Mouse (Mus musculus) 3134 (cell line): ENCODE measurements at regions not wholly inside any gene's neighbourhood (a gene's known extent, or its start where the extent isn't known, plus 50 kb on each side); places are given as distances from the start of the nearest gene placed in this dataset.
"Not testable (repeated sequence)": the region's sequence is repeated elsewhere in the genome, so short reads cannot be mapped to it uniquely, and the experiment has no call there.

Experiments
- DNase-seq: peaks from one replicate; pipeline ENCODE4 v3.0.0-alpha.2; 2011; ENCODE audit warnings: low spot score; ENCODE audit not compliant: insufficient read length; ENCODE audit errors: extremely low read depth

DNA sequence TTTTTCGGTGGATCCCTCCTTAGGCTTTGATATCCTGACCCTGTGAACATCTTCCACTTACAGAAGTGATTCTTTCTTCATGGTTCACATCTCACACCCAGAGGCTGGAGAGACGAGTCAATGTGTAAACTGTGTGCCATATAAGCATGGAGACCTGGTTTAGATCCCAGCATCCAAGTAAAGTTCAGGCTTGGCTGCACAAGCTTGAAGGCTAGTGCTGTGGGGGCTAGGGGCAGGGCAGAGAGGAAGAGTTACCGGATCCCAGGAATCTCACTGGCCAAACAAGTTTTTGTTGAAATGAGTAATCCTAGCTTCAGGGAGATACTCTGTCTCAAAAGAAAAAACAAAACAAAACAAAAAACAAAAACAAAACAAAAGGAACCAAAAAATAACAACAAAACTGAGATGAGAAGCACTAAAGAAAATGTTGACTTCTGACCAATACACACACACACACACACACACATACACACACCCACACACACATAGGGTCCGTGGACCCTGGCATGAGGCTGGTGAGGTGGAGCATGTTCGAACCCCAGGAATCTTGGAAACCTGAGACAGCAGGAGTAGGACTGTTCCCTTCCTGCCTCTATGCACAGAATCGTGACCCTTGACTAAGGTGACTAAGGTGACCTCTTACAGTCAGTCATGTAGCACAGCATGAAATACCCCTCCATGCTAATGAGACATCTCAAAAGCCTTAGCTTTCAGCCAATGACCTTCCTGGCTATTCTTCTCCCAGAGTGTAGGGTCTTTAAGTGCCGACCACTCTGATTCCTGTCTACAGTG lies 55.2 kb downstream of the Gm12728 start:
- DNase-seq: no peak

DNA sequence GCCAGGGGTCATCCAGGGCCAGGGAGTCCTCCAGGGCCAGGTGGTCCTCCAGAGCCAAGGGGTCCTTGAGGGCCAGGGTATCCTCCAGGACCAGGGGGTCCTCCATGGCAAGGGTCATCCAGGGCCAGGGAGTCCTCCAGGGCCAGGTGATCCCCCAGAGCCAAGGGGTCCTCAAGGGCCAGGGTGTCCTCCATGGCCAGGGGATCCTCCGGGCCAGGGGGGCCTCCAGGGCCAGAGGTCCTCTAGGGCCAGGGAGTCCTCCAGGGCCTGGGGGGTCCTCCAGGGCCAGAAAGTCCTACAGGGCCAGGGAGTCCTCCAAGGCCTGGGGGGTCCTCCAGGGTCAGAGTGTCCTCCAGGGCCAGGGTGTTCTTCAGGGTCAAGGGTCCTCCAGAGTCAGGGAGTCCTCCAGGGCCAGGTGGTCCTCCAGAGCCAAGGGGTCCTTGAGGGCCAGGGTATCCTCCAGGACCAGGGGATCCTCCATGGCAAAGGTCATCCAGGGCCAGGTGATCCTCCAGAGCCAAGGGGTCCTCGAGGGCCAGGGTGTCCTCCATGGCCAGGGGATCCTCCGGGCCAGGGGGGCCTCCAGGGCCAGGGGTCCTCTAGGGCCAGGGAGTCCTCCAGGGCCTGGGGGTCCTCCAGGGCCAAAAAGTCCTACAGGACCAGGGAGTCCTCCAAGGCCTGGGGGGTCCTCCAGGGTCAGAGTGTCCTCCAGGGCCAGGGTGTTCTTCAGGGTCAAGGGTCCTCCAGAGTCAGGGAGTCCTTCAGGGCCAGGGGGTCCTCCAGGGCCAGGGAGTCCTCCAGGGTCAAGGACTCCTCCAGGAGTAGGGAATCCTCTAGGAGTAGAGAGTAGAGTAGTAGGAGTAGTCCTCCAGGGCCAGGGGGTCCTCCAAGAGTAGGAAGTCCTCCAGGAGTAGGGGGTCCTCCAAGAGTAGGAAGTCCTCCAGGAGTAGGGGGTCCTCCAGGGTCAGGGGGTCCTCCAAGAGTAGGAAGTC lies 56.6 kb downstream of the Gm12728 start:
- not testable (repeated sequence) for DNase-seq

DNA sequence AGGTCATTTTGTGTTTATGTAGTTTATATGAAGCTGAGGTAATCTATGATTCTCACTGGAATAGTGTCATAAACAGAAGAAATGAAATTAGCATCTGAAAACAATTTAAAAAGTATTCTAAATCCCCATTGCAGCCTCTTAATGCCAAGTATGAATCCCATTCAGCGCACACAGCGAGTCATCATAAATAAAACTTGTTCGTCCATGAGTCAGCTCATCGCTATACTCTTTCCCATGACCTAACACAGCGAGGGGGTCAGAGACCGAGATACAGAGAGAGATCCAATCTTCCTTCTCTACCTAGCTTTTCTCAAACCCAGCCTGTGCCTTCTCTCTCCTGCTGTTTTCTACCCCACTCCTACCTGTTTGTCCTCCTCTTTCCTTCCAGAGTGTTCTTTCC lies 63.4 kb downstream of the Gm12728 start:
- DNase-seq: no peak

DNA sequence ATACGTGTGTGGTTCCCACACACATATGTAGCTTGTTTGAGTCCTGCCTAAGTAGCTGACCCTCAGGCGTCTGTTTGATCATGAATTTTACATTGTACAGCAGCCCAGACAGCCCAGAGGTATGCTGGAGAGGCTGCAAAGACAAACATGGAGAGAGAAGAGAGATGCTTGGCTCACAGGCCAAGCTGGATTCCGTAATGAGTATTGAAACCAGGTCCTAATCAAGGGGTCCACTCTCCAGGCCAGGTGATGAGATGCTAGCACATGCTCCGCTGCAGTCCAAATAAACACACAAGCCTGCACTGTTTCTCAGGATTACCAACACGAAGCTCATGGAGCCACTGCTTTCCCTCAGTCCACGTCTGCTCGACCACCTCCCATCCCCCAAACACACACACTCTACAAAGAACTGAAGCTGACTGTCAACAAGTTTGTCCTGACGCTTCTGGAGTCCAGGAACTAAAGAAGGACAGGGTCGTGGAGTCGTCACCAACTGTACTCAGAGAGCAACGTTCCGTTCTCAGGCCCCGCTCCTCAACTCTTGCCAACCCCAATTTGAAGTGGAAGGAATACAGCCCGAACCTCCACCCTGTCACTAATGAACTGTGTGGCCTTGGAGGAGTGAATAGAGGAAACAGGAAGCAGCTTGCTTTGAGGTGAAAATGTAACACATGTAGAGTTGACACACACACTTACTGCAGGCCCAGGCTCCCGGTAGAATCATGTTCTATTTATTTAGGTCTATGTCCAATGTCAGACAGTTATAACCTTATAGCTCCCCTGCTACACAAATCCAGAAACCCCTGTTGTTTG lies 69.6 kb downstream of the Gm12728 start:
- DNase-seq: no peak

DNA sequence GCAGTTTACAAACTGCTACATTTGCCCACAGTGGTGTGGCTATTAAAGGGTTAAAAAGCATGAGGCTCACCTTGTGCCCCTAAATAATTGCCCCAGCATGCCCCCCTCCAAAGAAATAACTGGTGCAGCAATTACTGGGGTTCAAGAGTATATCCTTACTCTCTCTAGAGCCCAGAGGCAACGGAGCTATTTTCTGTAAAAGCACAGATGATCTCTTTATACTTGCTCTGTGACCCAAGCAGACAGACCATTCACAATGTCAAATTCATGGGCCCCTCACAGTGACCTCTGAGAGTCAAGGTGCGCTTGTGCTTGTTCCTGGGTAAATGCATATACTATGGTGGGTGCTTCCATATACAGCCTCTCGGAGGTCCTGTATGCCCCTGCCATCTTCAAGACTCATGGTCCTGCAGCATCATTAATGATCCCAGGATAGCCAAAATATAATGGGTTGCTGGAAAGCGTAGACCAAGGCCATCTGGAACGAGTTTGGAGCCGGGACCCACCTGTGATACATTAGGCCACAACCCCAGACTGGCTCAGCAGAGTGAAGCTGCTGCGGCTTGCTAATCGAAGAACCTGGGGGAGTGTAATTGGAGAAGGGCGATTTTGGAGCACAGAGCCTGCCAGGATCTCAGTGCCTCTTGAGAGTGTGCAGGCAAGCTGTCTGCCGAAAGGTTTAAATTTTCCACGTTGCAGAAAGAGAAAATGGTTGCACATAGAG lies 71.4 kb downstream of the Gm12728 start:
- DNase-seq: no peak

DNA sequence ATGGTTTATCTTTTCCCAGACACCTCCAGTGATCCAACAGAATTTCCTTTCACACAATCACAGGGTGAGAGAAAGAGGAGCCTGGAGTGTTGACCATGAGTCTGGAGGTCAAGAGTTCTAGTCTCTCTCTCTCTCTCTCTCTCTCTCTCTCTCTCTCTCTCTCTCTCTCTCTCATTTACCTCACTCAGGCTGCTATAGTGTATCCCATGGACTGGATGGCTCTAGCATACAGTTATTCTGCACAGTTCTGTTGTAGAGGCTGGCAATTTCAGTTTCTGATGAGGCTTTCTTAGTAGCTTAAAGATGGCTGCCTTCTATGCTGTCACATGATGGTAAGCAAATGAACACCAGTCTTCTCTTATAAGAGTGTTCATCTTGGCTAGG lies 72.0 kb downstream of the Gm12728 start:
- DNase-seq: no peak

DNA sequence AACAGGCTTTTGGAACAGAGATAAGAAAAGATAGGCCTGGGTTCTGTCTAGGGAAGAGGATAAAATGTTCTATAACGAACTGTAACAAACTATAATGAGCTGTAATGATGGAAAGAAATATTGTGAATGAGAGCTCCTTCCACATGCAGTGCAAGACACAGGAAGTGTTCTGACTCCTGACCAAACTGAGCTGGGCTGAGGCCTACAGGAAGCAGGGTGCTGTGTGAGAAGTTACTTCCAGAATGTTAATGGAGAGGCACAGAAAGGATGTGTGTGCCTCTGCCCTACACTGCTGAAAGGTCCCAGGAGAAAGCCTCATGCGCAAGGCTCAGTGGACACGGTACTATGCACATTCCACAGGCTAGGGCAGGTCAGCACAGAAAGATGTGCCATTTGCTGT lies 80.8 kb downstream of the Gm12728 start:
- no peak for DNase-seq

DNA sequence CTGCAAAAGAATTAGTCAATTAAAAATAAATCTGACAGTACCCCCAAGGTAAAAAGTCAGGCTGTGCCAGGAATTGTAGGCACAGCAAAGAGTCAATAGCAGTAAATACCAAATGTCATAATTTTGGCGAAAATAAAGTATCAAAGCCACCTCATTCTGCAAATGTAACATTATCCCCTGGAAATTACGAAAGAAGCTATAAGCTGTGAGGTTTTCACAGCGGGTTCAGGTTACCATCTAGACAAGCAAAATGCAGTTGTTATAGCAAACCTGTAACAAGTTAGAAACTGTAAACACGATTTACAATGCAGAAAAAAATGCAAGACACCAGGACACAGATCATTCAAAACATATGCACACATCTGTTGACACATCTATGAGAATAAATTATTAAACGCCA lies 87.6 kb downstream of the Gm12728 start:
- no peak for DNase-seq

DNA sequence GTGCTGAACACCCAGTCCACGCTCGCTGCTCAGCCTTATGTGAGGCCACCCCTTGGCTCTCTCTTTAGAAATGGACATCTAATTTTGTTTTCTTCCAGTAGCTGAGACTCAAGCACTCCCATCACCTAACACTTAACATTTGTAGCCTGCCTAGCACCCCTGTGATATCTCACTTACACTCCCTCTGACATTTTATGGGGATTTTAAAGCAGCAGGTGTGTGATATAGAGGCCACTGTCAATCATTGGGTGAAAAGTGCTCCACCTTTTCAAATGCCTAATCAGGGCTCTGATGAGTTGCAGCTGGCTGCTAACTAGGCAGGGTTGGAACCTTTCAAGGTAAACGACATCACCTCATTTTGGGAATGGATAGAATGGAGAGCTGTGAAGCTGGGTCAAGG lies 90.2 kb downstream of the Gm12728 start:
- DNase-seq: no peak

DNA sequence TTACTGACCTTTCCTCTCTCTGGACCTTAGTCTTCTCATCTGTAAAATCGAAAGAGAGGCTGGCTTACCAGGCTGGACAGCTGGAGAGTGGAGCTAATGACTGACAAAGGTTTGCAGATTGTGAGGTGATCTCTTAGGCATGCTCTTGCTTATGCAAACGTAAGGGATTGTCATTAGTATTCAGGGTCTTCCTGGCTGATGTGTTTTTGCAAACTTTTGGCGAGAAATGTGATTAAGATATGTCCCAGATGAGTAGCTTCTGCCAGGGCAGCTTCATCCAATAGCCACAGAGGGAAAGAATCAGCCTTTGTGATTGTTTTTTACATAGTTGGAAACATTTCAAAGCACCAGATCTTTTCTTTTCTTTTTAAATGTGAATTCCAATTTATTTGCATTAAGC lies 95.1 kb downstream of the Gm12728 start:
- no peak for DNase-seq

DNA sequence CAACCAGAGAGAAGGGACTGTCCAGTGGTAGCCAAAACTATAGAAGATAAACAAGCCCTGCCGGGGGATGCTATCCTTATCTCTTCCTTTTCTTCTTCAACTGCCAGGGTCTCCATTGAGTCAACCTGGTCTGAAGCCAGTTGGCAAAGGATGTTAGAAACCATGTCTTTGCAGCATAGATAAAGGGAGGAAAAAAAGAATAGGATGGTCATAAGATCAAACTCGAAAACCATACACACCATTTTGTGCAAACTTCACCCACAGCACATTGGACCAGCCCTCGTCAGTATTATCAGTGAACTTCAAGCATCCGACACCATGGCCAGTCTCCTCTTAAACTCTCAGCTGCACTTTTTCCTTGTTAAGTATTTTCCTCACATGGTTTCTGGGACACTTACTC lies 101.8 kb downstream of the Gm12728 start:
- no peak for DNase-seq

DNA sequence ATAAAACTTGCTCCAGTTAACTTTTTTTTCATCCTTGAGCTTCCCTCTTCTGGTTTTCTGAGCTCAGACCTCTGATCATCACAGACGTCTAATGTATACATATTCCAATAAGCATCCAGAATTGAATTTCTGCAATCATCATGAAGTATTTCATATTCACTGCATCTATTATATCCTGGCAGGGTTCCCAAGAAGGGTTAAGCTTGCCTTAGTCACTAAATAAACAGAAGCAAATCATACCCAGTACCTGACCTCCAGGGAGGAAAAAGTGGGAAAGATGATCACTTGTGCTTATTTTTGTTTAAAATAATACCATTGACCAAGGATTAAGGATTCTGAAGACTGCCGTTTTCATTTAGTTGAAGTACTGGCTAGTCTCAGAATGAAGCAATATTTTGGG lies 102.4 kb downstream of the Gm12728 start:
- DNase-seq: no peak

DNA sequence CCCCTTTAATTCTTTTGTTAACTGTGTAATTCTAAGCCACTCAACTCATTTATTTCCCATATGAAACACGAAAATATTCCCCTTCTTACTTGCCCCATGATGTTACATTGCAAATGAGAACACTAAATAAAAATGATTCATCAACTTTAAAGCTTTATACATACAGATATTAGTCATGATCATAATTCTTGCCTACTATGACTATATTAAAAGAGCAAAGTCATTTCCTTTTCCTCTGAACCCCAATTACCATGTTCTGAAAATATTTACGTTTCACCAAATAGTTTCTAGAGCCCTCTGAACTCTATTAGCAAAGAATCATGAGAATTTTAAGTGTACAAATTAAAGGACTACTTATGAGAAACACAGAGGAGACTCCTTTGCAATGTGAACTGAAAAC lies 105.4 kb downstream of the Gm12728 start:
- no peak for DNase-seq

DNA sequence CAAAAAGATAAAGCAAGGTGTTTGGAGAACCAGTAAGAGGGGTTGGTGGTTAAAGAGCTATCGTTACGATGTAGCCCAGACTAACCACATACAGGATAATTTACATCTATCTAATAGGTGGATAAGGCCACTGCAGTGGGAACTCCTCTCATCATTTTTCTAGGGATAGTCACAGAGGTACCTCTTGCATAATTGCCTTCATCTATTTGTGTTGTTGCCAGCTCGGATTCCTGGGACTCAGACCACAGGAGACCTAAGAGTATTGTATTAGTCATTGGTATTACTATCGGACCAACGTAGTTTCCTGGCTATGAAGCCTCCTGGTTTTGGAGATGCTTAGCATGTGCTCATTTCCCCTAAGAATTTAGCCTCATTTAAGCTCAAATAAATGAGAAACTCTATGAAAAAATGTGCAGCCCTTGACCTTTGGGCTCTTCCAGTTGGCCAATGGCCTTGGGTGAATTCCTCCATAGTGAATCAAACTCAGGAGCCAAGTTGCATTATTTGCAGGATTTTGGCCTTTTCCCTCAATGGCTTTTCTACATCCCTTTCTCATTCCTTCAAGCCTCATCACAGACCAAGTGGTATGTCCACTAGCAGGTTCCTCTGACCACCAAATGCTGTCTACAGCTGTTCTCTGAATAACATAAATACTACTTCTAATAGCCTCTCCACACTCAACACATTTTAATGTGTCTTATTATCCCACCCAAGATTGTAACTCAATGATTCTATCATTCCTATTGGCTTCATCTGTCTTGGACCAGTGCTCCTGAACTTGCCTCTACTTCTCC lies 108.6 kb downstream of the Gm12728 start:
- peak; percentile 33 for DNase-seq

DNA sequence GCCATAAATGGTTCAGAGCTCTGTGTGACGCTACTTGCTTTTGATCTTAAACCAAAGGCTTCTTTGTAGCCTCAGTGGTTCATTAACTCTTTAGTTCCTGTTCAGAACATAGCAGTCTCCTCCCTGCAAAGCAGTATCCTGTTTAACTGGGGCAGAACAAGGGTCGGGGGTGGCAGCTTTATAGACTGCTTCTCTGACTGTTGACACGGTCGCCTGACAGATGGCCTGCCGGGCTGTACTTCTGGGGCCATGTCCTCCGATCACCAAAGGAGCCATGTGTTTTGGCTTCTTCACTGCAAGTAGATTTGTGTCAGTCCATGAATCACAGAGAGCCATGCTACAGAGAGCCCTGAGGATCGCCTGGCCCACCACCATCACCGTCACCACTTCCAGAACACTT lies 115.2 kb downstream of the Gm12728 start:
- DNase-seq: no peak

DNA sequence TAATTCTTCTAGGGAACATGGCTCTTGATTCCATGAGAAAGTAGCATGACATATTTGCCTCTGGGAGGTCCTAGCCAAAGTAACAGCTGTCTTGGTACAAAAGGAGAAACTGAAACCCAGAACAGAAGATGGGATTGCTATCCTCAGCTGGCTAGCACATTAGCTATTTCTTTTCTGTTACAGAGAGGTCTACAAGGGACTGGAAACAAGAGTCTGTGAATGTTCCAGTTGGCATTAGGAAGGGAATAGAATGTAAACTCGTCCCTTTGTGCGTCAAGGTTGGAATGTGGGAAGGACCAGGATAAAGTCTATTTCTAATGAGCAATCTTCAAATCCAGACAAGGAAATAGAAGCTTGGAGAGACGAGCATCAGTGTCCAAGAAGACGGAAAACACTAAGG lies 116.7 kb downstream of the Gm12728 start:
- DNase-seq: no peak

DNA sequence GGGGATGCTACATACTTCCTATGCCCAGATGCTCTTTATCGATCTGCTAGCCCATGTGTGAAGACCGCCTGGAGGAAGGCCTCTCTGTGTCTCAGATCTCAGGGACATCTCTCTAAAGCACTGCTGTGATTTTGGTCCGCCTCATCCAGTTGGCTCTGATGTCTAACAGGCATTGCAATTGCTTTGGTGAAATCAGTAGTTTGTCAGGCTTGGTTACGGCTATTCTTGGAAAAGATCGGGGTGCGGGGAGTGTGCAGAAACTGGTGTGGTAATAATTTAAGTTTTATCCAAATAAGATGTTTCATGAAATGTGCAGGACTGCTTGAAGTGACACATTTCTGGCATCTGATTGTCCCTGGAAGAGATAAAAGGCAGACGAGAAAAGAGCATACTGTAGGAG lies 117.9 kb downstream of the Gm12728 start:
- no peak for DNase-seq

DNA sequence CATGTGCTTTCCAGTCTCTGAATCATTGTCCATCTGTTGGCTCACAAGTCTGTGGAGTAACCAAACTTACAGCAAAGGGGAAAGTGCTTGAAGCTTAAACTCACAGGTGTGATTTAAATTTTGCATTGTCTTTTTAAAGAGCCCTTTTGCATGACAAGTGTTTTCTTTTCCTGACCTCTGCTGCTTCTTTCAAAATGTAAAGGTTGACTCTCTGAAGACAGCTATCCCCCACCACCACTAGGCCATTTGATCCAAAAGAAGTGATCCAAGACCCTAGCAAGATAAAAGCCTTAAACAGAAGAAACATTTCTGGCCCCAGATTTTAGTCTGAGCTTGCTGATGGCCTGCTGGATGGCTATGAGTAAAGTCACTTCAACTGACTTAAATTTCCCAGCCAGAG lies 118.6 kb downstream of the Gm12728 start:
- no peak for DNase-seq

DNA sequence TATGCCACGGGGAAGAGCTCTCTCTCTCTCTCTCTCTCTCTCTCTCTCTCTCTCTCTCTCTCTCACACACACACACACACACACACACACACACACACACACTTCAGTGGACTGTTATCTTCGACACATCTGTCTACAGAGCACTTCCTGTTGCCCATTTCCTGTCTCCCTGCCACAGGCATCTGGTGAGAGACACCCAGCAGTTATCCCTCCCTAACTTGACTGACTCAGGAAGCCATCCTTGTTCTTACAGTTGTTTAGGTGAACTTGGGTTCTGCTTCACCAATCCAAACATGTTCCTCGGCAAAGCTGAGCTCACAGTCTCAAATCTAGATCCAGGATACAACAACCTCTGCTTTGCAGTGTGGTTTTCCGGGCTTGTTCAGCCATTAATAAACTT lies 119.6 kb downstream of the Gm12728 start:
- DNase-seq: peak; percentile 10

DNA sequence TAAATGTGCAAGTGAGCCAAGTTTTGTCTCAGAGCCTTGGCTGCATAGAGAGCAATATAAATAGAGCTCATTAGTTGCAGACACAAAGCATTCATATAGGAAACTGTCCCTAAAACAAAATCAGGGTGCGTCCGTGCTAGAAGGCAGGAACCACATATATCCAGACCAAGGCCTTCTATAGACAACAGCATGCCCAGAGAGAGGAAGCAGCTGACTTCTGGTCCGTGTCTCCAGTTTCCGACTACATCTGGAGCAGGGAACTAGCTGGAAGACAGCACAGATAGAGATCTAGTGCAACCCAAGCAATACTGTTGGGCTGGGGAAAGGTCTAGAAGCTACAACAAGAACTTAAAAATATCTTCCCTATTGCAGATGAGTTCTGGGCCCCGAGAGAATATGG lies 121.0 kb downstream of the Gm12728 start:
- DNase-seq: no peak
